Comparison of ENCODE assay signal across 19 mouse cellular contexts in genomic region chr1:177457981-177458380, GRCm38 (mm10). TPM values are rescaled to one million over a fixed set of nuclear protein-coding genes. Genes with fewer than 3 reads are reported as not detected.
A peak's percentile ranks its signal among the peaks of the same experiment; 100 is the strongest.
DNase-seq lines count a peak whose midpoint lies in the region; ATAC-seq lines count a peak whose summit lies in the region.
"Had no signal": no experiment of that assay in that cellular context is flagged by ENCODE, and none has a peak within 500 bp of the region (broad histone marks: within the 10 kb centered on the region; RNA-seq: fewer than 3 reads in every experiment).

No protein-coding gene starts in this region.

- 59% methylated on average over 6 of the region's 6 CpGs for WGBS in forebrain, embryonic 15.5 days

- H3K27ac ChIP-seq in forebrain, embryonic 15.5 days (replicated peaks) = peak overlapping the region; percentile 93
- H3K27ac ChIP-seq: embryonic facial prominence, embryonic 13.5 days; liver, embryonic 15.5 days; lung, embryonic 15.5 days had no signal

- no peaks in the 10 kb centered on the region for H3K9me3 ChIP-seq in forebrain, embryonic 15.5 days
- H3K9me3 ChIP-seq: embryonic facial prominence, embryonic 13.5 days; hindbrain, embryonic 10.5 days; liver, embryonic 15.5 days; lung, embryonic 15.5 days; midbrain, embryonic 10.5 days had no signal

- no peaks in the 10 kb centered on the region for H3K36me3 ChIP-seq in forebrain, embryonic 15.5 days
- H3K36me3 ChIP-seq: embryonic facial prominence, embryonic 13.5 days; hindbrain, embryonic 10.5 days; liver, embryonic 15.5 days; lung, embryonic 15.5 days; midbrain, embryonic 10.5 days had no signal

- ATAC-seq in forebrain, embryonic 15.5 days (replicated peaks) = no peak

- no peak overlapping the region for H3K4me3 ChIP-seq in forebrain, embryonic 15.5 days
- H3K4me3 ChIP-seq: embryonic facial prominence, embryonic 13.5 days; erythroblast, embryonic 14.5 days; hindbrain, embryonic 10.5 days; liver, embryonic 15.5 days; lung, embryonic 15.5 days; midbrain, embryonic 10.5 days had no signal

- DNase-seq in cerebellum, adult 11-12 months = peak; percentile 68
- DNase-seq in cerebellum, adult 8-10 months = no peak
- DNase-seq in heart, adult 11 months = peak; percentile 54
- no peak for DNase-seq in heart, postnatal 25 days (ENCODE audit: low spot score)
- peak; percentile 35 for DNase-seq in brain, adult 2 months (ENCODE audit: low read depth, low spot score)
- DNase-seq in right cerebral cortex, postnatal 14 days = no peak
- DNase-seq: adrenal gland, postnatal 14 days; embryo, embryonic 11 days; lung, postnatal 4 days; thymus, adult 18-20 months; thymus, postnatal 36 days had no signal

- H3K27me3 ChIP-seq in forebrain, embryonic 15.5 days = no peaks in the 10 kb centered on the region
- H3K27me3 ChIP-seq: liver, embryonic 15.5 days; lung, embryonic 15.5 days had no signal

- H3K4me1 ChIP-seq in forebrain, embryonic 15.5 days = peaks cover 54% of the 10 kb centered on the region
- H3K4me1 ChIP-seq: liver, embryonic 15.5 days had no signal

- intact Hi-C loops in heart, postnatal 25 days (cut with DNase I) = no loop called here

- H3K9ac ChIP-seq in forebrain, embryonic 15.5 days (replicated peaks) = no peak overlapping the region
- H3K9ac ChIP-seq: embryonic facial prominence, embryonic 13.5 days; liver, embryonic 15.5 days; lung, embryonic 15.5 days had no signal

- no peak overlapping the region for H3K4me2 ChIP-seq in forebrain, embryonic 15.5 days (replicated peaks)
- H3K4me2 ChIP-seq: embryonic facial prominence, embryonic 13.5 days; heart, embryonic 11.5 days; liver, embryonic 15.5 days; lung, embryonic 15.5 days had no signal

RNA-seq across cellular contexts. Expression of gene Zbtb18, which starts 15.8 kb away (rescaled TPM):
- total RNA-seq in heart, postnatal 25 days (2021) = 10 to 100 TPM; 38.5 to 40.3 TPM
- polyA plus RNA-seq in forebrain, embryonic 15.5 days (2015; fragmentation: Nextera tagmentation; extraction: Ambion mirVana) = 136 and 150 TPM in 2 replicates

Comparison
In these comparisons a context has a peak if more than half of its experiments do, and no peak if none do; other contexts are left out.
1. DNase-seq: peak in cerebellum, adult 11-12 months (single experiment), heart, adult 11 months (single experiment) and brain, adult 2 months (single experiment); none in cerebellum, adult 8-10 months (single experiment), heart, postnatal 25 days (single experiment) and right cerebral cortex, postnatal 14 days (single experiment).